Mouse (Mus musculus) CH12.LX (cell line): ENCODE results near the gene Srgap2.

ENCODE experiments used
- CTCF ChIP-seq, 2 experiments: IDR thresholded peaks in 1 of 2; conservative IDR thresholded peaks in 1 of 2; 2 replicates each; pipeline ENCODE4 v1.5.1; 2011 to 2012; ENCODE audit warnings: low read depth in 2 of 2, low read length in 2 of 2, improper control_type of control experiment in 1 of 2, inconsistent platforms in 1 of 2, mild to moderate bottlenecking in 1 of 2, moderate library complexity in 1 of 2
- ZC3H11A ChIP-seq: IDR thresholded peaks from 2 replicates; pipeline ENCODE4 v1.6.1; 2012; ENCODE audit warnings: low read depth, mild to moderate bottlenecking, inconsistent platforms, low read length, improper control_type of control experiment

DNA sequence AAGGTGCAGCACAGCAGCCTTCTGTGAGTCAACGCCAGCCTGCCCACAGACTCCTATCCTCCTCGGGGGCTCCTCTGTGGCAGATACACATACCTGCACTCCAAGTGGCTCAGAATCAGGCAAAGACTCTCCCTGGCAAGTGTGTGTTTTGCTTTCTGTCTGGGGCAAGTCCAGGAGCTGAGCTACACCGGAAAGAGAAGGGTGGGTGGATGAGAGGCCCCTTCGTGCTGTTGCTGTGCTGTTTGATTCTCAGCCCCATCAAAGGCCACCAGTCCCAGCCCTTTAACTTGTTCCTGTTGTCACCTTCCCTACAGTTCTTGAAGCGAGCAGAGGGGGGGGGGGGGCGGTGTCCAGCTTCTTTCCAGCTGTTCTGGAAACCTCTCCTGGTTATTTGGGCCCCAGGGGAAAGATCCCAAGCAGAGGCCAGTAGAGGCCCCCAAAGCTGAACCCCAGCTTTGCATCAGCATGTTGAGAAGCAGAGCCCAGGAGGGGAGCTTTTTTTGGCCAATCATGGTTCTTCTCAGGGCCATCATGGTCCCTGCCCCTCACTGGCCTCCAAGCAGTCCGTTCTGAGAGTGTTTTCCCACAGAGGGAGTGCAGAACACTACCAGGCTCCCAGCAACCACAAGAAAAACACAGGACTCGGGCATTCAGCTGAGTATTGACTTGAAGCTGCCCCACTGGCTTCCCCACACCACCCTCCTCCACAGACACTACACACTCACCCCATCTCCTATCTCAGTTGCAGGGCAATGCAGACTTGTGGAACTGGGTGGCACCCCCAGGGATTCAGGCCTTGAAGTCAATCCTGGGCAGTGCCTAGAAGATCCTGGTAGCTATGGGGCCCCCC lies 248.3 kb downstream of the Srgap2 start:
- TF ChIP-seq CTCF (conservative IDR thresholded peaks at IDR 0.05 in 1 of 2, IDR thresholded peaks at IDR 0.05 in 1 of 2; ENCODE audit: low read depth in 2 of 2, low read length in 2 of 2), result no peak
- TF ChIP-seq ZC3H11A, result no peak
